Mouse (Mus musculus) yolk sac, embryonic 10.5 days (tissue): ENCODE measurements around the gene Ccl22.
A peak's percentile ranks its signal among the peaks of the same experiment; 100 is the strongest.

Experiments used
- DNase-seq: peaks from one replicate; pipeline ENCODE4 v3.0.0-alpha.2; 2017; ENCODE audit warnings: low spot score

Gene Ccl22

DNA sequence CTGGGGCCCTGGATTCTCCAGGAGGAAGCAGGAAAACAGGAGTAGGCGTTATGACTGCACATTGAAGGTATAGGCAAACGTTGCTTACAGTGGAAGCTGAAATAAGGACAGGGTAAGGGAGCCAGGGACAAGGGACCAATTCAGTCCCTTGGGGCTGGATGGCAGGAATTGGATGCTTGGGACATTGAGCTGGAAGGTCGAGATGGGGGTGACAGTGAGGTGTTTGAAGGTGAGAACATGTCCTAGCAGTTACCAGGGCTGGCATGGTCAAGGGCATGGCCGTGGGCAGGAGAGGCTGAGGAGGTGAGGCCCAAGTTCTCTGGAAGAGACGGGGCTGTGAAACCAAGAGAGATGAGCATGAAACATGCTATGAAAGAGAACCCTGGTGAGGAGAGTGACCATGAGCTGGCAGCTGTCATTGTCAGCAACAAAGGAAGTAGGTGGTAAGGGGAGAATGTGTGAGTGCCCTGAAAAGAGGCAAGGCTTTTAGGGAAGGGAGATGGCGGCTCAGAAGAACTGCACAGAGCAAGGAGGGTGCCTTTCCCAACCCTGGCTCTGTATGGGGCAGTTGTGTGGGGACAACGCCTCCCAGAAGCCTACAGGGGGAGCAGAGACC is 10.5 kb upstream of the Ccl22 start:
- DNase-seq: no peak

DNA sequence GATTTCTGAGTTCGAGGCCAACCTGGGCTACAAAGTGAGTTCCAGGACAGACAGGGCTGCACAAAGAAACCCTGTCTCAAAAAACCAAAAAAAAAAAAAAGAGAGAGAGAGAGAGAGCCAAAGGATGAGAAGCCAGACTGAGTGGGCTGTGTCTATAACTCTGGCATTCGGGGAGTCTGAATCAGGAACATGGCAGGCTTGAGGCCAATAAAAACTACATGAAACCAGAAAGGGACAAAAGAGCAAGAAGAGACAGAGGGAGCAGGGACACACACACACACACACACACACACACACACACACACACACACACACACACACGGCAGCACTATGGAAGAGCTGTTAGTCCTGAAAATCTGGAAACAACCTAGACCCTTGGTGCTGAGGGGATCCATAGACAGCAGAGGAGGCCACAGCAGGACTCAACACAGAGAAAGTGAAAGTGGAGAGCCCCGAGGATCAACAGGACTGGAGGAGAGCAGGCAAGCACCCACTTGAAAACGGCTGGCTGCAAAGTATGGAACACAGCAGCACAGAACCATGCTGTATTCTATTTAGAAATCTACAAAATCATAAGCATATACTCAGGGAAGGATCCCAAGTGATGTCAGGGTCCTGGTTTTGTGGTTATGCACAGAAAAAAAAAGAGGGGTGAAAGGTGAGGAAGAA is 9.8 kb upstream of the Ccl22 start:
- DNase-seq: no peak

DNA sequence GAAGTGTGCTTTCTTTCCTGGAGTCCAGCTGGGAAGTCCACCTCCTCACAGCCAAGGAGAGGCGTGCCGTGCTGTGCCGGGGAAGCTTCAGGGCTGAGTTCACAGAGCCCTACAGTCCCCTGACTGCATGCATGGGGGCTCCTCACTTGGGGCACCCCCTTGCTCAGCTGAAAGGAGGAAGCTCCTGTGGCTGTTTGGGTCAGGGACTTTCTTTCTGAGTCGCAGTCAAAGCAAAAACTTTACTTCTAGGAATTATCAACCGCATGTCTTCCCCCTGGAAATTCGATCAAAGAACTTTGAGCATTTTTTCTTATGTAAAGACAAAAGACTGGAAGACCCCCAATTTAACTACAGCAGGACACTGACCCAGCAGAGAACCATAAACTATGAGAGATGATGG is 5.6 kb upstream of the Ccl22 start:
- no peak for DNase-seq

DNA sequence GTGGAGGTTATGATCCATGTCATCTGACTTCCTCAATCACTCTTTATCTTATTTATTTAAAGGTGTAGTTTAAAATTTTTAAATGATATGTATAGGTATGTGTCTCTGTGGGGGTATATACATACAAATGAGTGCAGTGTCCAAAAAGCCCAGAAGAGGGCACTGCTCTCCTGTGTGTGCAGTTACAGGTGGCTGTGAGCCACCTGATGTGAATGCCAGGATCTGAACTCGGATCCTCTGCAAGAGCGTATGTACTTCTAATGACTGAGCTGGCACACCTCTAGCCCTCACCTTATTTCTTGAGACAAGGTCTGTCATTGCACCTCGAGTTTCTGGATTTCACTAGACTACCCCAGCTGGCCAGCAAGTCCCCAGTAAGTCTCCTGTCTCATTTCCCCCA is 4.8 kb upstream of the Ccl22 start:
- DNase-seq: no peak

DNA sequence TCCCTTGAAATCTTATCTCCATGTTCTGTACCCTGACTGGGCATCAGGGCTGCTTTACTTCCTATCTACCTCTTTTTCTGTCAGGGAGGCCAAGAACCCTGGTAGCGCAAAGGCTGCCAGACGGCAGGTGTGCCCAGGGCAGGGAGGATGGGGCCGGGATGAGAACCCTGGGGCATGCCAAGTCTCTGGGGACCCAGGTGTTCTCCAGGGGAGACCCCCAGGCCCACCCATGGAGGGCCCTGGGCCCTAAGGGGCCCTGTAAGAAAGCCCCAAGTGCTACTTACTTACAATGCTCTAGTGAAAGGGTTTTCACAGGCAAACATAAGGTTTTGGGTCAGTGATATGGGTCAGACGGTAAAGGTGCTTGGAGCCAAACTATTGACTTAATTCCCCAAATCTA is 3.7 kb upstream of the Ccl22 start:
- DNase-seq: no peak

DNA sequence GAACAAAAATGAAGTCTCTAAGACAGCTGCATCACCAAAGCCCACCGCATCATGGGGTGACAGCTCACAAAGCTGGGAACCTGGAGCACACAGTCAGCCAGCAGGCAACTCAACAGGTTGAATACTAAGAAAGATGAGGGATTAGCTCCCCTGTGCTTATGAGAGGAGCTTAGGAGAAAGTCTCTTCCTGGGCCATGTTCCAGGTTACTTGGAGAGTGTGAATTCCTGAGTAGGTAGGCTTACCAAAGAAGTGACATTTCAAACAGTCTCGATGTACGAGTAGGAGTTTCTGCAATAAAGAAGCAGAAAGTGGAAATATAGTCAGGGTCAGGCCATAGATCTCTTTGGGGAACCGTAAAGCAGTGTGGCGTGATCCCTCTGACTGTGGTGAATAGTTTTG is 906 bp upstream of the Ccl22 start:
- no peak for DNase-seq

DNA sequence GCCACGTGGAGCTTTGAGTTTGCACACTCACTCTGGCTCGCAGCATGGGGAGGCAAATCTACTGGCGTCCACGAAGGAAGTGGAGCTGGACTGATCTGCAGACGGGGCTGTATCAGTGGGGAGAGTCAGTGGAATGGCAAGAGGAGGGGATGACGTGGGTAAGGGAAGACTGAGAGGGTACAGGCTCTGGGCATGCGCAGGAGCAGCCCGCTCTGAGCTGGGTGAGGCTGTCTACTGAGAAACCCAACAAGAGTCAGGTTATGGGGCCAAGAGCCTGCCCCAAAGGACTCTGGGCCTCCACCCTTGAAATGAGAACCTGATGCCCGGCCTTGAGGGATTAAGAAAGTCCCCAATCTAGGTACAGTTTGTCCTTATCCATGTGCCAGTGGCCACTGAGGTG is 418 bp upstream of the Ccl22 start:
- no peak for DNase-seq

DNA sequence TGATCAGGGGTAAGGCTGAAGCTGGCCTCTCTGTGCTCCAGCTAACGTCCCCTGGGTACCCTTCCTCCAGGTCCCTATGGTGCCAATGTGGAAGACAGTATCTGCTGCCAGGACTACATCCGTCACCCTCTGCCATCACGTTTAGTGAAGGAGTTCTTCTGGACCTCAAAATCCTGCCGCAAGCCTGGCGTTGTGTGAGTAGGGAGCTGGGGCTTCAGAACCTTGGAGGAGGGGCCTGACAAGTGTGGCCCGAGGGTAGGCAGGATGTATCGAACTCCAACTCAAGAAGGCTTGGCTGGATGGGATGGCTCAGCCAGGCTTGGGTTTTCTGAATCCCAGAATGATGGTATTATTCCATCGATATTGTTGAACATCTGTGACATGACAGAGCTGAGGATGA is 1.4 kb downstream of the Ccl22 start:
- DNase-seq: no peak

DNA sequence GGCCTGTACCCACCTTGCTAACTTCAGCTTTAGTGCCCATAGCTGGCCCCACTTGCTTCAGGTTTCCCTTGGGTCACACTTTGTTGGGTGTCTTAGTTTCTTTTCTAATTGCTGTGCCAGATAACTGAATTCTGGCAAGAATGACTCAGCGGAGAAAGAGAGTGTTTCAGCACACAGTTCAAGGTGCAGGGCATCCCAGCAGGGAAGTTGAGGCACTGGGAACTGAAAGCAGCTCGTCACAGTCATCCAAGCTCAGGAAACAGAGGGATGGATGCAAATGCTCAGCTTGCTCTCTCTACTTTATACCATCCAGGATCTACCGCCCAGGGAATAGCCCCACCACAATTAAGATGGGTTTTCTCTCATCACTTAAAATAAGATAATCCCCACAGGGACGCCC is 3.0 kb downstream of the Ccl22 start:
- DNase-seq: no peak

DNA sequence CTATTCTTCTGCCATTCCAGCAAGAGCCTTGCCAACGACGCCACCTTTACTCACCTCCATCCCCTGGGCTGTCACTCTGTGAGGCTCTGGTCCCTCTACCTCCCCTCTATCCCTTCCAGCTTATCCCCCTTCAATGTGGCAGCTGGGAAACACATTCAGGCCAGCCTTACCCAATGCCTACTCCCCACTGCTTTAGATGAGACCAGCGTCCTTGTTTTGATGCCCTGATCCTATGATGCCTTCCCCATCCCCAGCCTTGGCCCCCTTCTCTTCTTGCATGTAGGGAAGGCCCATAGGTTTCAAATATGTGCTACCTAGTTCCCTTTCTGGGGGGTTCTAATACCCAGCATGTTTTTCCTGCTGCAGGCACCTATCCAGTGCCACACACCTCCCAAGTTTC is 4.6 kb downstream of the Ccl22 start:
- DNase-seq: no peak

DNA sequence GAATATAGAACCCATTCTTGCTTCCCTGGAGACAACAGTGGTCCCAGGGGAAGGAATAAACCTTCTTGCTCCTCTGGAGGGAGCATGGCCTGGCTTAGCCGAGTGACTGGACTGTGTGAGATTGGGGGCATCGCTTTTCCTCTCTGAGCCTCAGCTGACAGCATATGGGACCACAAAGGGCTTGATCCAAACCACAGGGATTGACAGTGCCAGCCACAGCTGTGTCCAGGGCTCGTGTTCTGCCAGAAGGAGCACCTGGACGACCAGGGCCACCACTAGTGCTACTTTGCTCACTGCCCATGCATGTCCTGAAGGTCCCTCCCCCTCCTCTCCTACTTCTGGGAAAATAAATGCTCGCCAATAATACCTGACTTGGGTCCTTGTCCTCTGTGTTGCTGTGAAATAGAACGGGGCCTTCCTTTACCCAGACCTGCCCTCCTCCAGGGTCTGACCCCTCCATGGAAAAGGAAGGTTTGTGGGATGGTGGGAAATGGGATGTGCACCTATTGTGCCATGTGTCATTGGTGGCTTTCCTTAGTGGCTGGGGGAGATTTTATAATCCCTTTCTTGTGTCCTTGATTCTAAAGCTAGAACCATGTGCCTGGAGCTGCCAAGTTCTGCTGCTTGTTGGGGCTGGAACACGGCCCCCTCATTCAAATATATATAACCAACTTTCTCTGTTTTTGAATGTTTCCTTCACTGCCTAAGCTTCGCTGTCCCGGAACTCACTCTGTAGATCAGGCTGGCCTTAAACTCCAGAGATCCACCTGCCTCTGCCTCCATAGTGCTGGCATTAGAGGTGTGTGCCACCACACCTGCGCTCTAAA is 5.8 kb downstream of the Ccl22 start:
- DNase-seq: no peak

DNA sequence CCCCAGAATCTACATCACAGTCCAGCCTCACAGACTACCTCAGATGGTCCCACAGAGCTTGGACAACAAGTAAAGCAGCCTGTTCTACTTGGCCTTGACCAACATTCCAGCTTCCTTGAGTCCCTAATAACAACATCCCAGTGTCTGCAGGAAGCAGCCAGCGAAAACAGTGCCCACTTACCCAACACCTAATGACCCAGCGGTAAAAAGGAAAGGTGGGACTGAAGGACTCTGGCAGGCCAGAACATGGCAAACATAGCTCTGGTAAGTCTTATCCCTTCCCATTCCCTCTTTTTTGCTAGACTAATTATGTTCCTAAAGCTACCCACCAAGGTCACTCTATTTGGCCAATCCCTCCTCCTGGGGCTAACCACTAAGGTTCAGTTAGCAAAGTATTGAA is 8.6 kb downstream of the Ccl22 start:
- DNase-seq: no peak

DNA sequence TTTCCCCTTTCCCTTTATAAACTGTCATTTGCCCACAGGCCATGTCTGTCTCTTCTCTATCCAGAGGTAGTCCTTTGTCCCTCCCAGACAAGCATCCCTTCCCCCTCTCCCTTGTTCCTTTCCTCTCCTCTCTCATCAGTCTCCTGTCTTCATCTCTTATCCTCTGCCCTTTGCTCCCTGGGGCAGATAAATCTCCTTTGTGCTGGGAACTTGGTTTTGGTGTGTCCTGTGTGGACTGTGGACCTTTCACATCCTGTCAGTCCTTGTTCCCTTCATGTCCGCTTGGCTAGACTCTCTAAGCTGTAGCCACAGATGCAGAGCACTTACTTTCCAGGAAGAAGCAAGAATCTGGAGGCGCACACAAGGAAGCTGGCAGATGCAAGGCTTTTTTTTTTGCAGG is 9.1 kb downstream of the Ccl22 start:
- peak; percentile 36 for DNase-seq

DNA sequence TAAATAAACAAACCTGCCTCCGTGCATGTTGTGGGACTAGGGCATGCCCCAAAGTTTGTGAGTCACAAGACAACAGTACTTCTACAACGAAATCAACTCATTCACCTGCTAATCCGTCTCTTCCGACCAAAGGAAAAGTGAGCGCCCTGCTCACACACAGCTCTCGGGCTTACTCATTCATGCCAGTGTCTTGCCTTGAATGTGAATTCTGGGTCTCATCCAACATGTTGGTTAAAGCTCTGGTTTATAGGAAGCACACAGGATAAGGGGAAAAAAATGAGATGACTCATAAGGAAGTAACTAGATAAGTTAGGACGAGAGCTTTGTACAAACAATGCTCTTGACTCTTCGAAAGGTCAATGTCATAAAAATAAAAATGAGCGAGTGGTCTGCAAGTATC is 21.6 kb downstream of the Ccl22 start:
- DNase-seq: no peak

DNA sequence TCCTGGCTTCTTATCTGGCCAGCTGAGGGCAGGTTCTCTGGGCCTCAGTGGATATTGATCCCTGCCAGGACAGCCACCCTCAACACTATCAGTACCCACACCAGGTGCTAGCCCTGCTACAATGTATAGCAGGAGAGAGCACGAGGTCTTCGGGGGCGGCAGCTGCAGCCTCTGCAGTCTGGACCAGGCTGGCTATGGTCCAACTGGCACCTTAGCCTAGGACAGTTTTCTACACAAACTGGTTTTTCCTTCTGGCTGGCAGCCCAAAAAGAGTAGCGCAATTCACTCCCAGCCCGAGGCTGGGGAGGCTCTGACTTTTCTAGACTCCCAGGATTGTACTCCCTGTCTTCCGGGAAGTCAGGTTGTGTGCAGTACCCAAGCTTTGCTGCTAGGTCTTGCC is 25.6 kb downstream of the Ccl22 start:
- no peak for DNase-seq

DNA sequence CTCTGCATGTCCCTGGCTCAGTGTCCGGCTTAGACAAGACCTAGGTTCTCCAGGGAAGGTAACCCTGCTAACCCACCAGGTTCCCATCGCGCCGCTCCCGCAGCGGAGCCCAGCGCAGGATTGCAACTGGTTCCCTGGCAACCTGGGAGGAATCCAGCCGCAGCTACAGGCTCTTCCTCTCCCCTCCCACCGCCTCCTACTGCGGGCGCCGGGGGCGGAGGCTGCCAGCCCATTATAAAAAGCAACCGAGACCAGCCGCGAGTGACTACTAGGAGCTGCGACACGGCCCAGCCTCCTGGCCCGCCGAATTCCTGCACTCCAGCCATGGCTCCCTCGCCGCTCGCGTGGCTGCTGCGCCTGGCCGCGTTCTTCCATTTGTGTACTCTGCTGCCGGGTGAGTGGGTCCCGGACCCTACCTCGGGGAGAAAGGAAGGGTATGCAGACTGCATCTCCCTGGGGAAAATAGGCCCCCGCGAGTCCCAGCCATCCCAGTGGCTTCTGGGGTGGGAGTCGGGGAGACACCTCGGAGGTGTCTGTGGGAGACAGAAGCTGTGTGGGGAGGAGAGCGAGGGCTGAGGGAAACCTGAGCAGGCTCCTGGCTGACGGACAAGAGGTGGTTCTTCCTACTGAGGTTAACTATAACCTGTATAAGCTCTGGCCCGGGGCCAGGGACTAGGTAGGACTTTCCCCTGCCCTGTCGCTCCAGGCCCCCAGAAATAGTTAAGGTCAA is 26.7 kb downstream of the Ccl22 start, which contains the start of gene Cx3cl1:
Gene Cx3cl1, plus strand, starts transcription at position 69 of the 730 bp plus-strand sequence.
- DNase-seq: peak; percentile 74

DNA sequence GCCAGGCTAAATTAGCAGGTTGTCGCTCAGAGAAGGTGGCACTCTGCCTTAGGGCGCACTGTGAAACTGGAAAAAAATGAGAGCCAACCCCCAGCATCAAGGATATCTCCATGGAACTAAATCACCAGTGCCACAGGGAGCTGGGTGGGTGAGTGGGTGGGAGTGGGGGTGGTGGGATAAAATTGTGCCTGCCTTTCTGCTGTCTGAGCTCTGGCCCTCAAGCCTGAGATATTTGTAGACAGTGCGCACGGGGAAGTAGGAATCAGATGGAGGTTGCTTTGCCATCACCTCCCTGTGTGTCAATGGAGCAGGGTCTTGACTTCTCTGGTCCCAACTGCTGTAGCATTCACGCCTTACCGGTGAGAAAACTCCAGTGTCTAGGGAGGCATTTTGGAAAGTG is 27.7 kb downstream of the Ccl22 start:
- DNase-seq: no peak

DNA sequence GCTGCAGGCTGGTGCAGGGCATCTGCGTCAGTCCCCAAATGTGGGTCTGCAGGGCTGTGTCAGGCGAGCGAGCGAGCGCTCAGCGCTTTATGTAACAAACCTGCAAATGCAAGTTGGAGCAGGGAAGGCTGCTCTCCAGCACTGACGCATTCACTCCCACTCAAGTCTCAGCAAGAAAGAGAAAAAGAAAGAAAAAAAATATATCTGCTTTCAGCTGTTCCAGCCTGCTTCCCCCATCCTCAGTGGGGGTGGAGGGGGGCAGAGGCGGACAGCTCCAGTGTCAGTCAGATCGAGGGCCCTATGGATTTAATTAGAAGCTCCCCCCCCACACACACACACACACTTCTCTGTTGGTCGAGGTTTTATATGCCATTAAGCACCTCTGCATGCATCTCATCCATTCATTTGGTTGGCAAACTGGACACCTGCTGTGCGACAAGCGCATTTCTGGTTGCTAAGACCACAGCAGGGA is 28.3 kb downstream of the Ccl22 start:
- DNase-seq: no peak

DNA sequence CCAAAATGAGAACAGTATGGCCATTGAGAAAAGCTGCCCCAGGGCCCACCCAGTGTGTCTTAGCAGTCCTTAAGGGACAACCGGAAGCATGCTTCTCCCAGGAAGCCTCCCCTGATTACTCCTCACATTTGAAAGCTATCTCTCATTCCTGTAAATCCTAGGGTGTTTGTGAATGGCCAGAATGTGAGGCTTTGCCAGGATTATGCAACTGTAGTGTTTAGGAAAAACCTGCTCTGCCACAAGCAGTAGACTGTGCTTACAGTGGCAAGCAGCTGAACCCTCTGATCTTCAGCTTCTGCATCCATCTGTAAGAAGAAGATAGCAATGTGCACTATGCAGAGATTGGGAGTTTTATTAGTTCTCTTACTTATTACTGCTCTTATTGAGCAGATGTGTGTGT is 29.2 kb downstream of the Ccl22 start:
- DNase-seq: no peak

DNA sequence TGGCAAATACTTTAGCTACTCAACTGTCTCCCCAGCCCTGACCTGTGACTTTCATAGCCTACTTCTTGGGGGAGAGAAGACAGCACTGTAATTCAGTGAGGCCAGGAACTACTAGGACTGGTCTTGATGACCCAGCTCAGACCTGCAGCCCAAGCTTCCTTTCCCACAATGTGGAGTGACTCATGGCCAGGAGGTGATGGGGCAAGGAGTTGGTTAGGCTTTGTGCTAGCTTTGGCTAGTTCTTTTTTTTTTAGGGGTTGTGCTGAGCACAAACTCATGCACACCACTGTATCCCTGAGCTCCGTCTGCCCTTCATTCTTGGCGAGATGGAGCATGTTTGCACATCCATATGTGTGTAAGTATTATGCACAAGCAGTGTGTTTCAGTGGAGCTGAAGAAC is 31.0 kb downstream of the Ccl22 start:
- DNase-seq: no peak

DNA sequence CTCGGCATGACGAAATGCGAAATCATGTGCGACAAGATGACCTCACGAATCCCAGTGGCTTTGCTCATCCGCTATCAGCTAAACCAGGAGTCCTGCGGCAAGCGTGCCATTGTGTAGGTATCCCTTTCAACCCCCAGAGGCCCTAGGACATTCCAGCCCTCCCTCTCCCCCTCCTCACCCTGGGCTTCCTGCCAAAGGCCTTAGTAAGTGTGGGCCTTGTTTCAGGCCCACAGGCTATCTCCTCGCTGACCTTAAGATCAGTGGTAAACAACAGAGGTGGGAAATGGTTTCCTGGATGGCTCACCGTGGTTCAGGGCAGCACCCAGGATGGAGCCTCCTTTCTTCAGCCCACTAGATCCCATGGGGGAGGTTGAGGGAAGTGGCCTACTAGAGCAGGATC is 32.6 kb downstream of the Ccl22 start:
- no peak for DNase-seq

DNA sequence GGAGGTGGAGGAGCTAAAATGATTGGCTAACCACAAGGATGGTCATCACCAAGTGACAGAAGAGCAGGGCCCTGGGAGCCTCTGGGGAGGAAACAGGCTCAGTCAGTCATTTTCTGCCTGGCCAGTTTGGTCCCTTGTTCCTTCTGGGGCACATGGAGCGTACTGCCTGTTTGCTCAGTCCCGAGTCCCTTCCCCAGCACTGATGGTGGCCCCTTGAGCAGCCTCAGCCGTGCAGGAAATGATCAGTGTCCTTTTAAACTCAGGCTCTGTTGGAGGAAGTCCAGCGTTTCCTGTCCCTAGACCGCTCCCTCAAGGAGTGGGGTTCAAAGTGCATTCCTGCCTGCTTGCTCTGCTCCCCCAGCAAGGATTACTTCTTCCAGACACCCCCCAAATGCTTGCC is 33.1 kb downstream of the Ccl22 start:
- peak; percentile 70 for DNase-seq
